Mouse (Mus musculus) adrenal gland, adult 18-20 months (tissue): ENCODE results near the gene Mlxipl. TPM values are rescaled to one million over a fixed set of nuclear protein-coding genes. Genes with fewer than 3 reads are reported as not detected.
A peak's percentile ranks its signal among the peaks of the same experiment; 100 is the strongest.

Source experiments
- DNase-seq, 2 experiments: peaks; one replicate each; pipeline ENCODE4 v3.0.0; 2021 to 2022; ENCODE audit warnings: low spot score in 2 of 2
- total RNA-seq, 2 experiments: library from RNA; stranded (reverse); gene quantifications; 1 replicate in 1 of 2; 2 replicates in 1 of 2; pipeline ENCODE4 v1.2.3; 2021

Mlxipl gene
- total RNA-seq, 2 experiments from 2014 or later, result 67.0 to 169 TPM

GRCm38 (mm10) chr5:135183131-135183861 lies 93.6 kb downstream of the Mlxipl start:
- no peak for DNase-seq

GRCm38 (mm10) chr5:135185016-135185415 lies 95.3 kb downstream of the Mlxipl start:
- no peak for DNase-seq

GRCm38 (mm10) chr5:135185596-135185995 lies 95.9 kb downstream of the Mlxipl start:
- no peak for DNase-seq

- DNase-seq, result no peak
These were observed 96.5 kb downstream of the Mlxipl start for GRCm38 (mm10) chr5:135186231-135186620.

GRCm38 (mm10) chr5:135186621-135187348 lies 97.1 kb downstream of the Mlxipl start, which contains the start of gene Baz1b:
Gene Baz1b, plus strand, starts transcription at chr5:135187264.
- peak; percentile 93 to 94 for DNase-seq

GRCm38 (mm10) chr5:135187349-135188213 lies 97.9 kb downstream of the Mlxipl start:
- peak; percentile 79 to 83 for DNase-seq

Other genes starting within 250 kb of the Mlxipl start
- not detected for gene Tmem270, start 183.2 kb upstream of the Mlxipl start, total RNA-seq
- gene Cldn13, start 174.4 kb upstream of the Mlxipl start, total RNA-seq, result not detected
- gene Mettl27, start 157.5 kb upstream of the Mlxipl start, total RNA-seq, result 10 to 100 TPM; 23.1 to 23.6 TPM
- gene Cldn4, start 143.0 kb upstream of the Mlxipl start, total RNA-seq, result not detected
- under 1 TPM; 0.50 to 0.54 TPM for gene Cldn3, start 103.7 kb upstream of the Mlxipl start, total RNA-seq
- 10 to 100 TPM; 52.3 to 59.7 TPM for gene Abhd11, start 80.7 kb upstream of the Mlxipl start, total RNA-seq
- 1 to 10 TPM; 6.0 to 7.2 TPM for gene Stx1a, start 66.4 kb upstream of the Mlxipl start, total RNA-seq
- 10 to 100 TPM; 25.8 to 30.3 TPM for gene Dnajc30, start 25.7 kb upstream of the Mlxipl start, total RNA-seq
- 10 to 100 TPM; 45.7 to 55.0 TPM for gene Bud23, start 24.9 kb upstream of the Mlxipl start, total RNA-seq
- gene Vps37d, start 11.6 kb upstream of the Mlxipl start, total RNA-seq, result 1 to 10 TPM; 1.9 to 2.5 TPM
- gene Tbl2, start 59.8 kb downstream of the Mlxipl start, total RNA-seq, result 10 to 100 TPM; 20.6 to 29.5 TPM
- gene Bcl7b, start 78.4 kb downstream of the Mlxipl start, total RNA-seq, result 10 to 100 TPM; 74.1 to 77.2 TPM
- gene Baz1b, start 97.4 kb downstream of the Mlxipl start, total RNA-seq, result 10 to 100 TPM; 79.1 to 88.7 TPM
- gene Fzd9, start 161.3 kb downstream of the Mlxipl start, total RNA-seq, result 10 to 100 TPM in 1 of 2 experiments, 1 to 10 TPM in 1; 3.0 to 10.5 TPM